In the genomic region with DNA sequence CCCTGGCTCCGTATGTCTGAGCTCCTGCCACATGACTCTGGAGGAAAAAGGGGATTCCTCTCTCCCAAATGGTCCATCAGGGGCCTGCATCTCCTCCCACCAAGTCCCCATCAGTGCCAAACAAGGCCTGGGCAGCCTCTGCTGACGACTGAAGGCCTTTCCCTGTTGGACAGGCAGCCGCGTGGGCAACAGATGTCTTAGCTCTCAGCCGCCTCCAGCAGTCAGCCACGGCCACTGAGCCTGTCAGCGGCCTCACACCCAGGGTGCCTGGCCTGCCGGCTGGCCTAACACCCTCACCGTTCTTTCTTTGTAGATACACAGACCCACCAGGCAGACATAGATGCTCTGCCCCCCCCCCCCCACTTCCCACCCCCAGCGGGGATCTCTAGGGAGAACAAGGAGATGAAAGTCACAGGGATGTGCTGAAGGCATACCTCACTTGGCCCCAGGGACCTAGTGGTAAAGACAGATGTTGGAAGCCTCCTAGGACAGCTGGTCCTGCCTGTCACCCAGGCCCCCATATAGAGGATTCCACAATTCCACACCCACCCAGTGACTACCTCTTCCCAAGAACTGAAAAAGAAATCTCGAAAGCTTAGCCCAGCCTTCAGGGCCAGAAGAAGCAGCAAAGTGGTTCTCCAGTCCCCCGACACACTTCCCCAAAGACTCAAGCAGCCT, we compare ENCODE assay signal across 8 mouse cellular contexts. TPM values are rescaled to one million over a fixed set of nuclear protein-coding genes. Genes with fewer than 3 reads are reported as not detected.
DNase-seq lines count a peak whose midpoint lies in the region; ATAC-seq lines count a peak whose summit lies in the region.

No protein-coding gene starts in this region.

- no peaks in the 10 kb centered on the region for H3K36me3 ChIP-seq in embryonic facial prominence, embryonic 11.5 days (replicated peaks; ENCODE audit: control insufficient read depth, insufficient read depth, low read depth, low read length)
- no peaks in the 10 kb centered on the region for H3K36me3 ChIP-seq in hindbrain, embryonic 12.5 days

- H3K4me2 ChIP-seq in embryonic facial prominence, embryonic 11.5 days (ENCODE audit: low read depth, low read length) = peak overlapping the region; percentile 84
- H3K4me2 ChIP-seq in hindbrain, embryonic 12.5 days (replicated peaks) = peak overlapping the region; percentile 88

- no peaks in the 10 kb centered on the region for H3K27me3 ChIP-seq in embryonic facial prominence, embryonic 11.5 days (ENCODE audit: control insufficient read depth, insufficient read depth, low read length)
- 0 out of 2 replicates have a peak, but pooled peaks cover 11% of the 10 kb centered on the region for H3K27me3 ChIP-seq in hindbrain, embryonic 12.5 days

- peaks cover 4% of the 10 kb centered on the region for H3K4me1 ChIP-seq in embryonic facial prominence, embryonic 11.5 days (ENCODE audit: control insufficient read depth, insufficient read depth, low read length)
- H3K4me1 ChIP-seq in hindbrain, embryonic 12.5 days = peaks cover 26% of the 10 kb centered on the region

- no peaks in the 10 kb centered on the region for H3K9me3 ChIP-seq in embryonic facial prominence, embryonic 11.5 days (replicated peaks; ENCODE audit: control insufficient read depth, low read length)
- no peaks in the 10 kb centered on the region for H3K9me3 ChIP-seq in hindbrain, embryonic 12.5 days (replicated peaks)

- peak overlapping the region; percentile 86 for H3K9ac ChIP-seq in embryonic facial prominence, embryonic 11.5 days (replicated peaks; ENCODE audit: low read length)
- H3K9ac ChIP-seq in hindbrain, embryonic 12.5 days = 0 out of 2 replicates have a peak overlapping the region, but pooled peaks have one; percentile 80

- ATAC-seq in frontal cortex, adult (ENCODE audit: low TSS enrichment) = peak; percentile 60; the same call in 1 of the 2 replicates
- no peak for ATAC-seq in embryonic facial prominence, embryonic 11.5 days (replicated peaks; ENCODE audit: insufficient number of reproducible peaks, low FRiP score, low TSS enrichment, low read depth)
- no peak for ATAC-seq in hindbrain, embryonic 12.5 days (ENCODE audit: low FRiP score)
- ATAC-seq in erythroid progenitor cell, adult 5-6 weeks (replicated peaks; ENCODE audit: low FRiP score, poor library complexity, severe bottlenecking) = no peak

- H3K4me3 ChIP-seq in embryonic facial prominence, embryonic 11.5 days (ENCODE audit: low read depth, low read length) = peak overlapping the region; percentile 64
- H3K4me3 ChIP-seq in hindbrain, embryonic 12.5 days = peak overlapping the region; percentile 60

- H3K27ac ChIP-seq in embryonic facial prominence, embryonic 11.5 days (replicated peaks; ENCODE audit: low read depth, low read length) = no peak overlapping the region
- H3K27ac ChIP-seq in hindbrain, embryonic 12.5 days = no peak overlapping the region

- 21% methylated on average over 12 of the region's 12 CpGs for WGBS in embryonic facial prominence, embryonic 11.5 days
- WGBS in hindbrain, embryonic 12.5 days = 19% methylated on average over 12 of the region's 12 CpGs

- no peak for DNase-seq in frontal cortex, postnatal 25 days (ENCODE audit: low spot score in 2 of 2)
- DNase-seq in embryonic facial prominence, embryonic 11.5 days (ENCODE audit: low spot score) = peak; percentile 64
- DNase-seq in lung, postnatal 25 days (ENCODE audit: low spot score) = peak; percentile 60
- no peak for DNase-seq in right cerebral cortex, adult 18-20 months
- DNase-seq in spleen, postnatal 10 days (ENCODE audit: low spot score in 2 of 2) = no peak

RNA-seq across cellular contexts. Expression of a gene that starts 1.4 kb away (rescaled TPM):
- polyA plus RNA-seq in embryonic facial prominence, embryonic 11.5 days (2014; fragmentation: Nextera tagmentation; extraction: Ambion mirVana) = 120 and 127 TPM in 2 replicates
- 48.6 and 53.6 TPM in 2 replicates for polyA plus RNA-seq in hindbrain, embryonic 12.5 days (2016; fragmentation: Nextera tagmentation; extraction: Ambion mirVana)
- not detected in 2 replicates for total RNA-seq in erythroid progenitor cell, adult 5-6 weeks (2015; ENCODE audit: low replicate concordance)
- total RNA-seq in erythroid progenitor cell, adult 5-6 weeks (2017; ENCODE audit: low replicate concordance) = not detected in 2 replicates

RNA-seq across cellular contexts. Expression of a gene that starts 32.4 kb away (rescaled TPM):
- 41.5 and 42.8 TPM in 2 replicates for polyA plus RNA-seq in embryonic facial prominence, embryonic 11.5 days (2014; fragmentation: Nextera tagmentation; extraction: Ambion mirVana)
- polyA plus RNA-seq in hindbrain, embryonic 12.5 days (2016; fragmentation: Nextera tagmentation; extraction: Ambion mirVana) = 27.0 and 29.3 TPM in 2 replicates
- not detected in 2 replicates for total RNA-seq in erythroid progenitor cell, adult 5-6 weeks (2015; ENCODE audit: low replicate concordance)
- not detected in 2 replicates for total RNA-seq in erythroid progenitor cell, adult 5-6 weeks (2017; ENCODE audit: low replicate concordance)

RNA-seq across cellular contexts. Expression of a gene that starts 39.6 kb away (rescaled TPM):
- 1.4 and 1.8 TPM in 2 replicates for polyA plus RNA-seq in embryonic facial prominence, embryonic 11.5 days (2014; fragmentation: Nextera tagmentation; extraction: Ambion mirVana)
- 1.3 and 1.4 TPM in 2 replicates for polyA plus RNA-seq in hindbrain, embryonic 12.5 days (2016; fragmentation: Nextera tagmentation; extraction: Ambion mirVana)
- 82.9 and 109 TPM in 2 replicates for total RNA-seq in erythroid progenitor cell, adult 5-6 weeks (2015; ENCODE audit: low replicate concordance)
- 115 and 153 TPM in 2 replicates for total RNA-seq in erythroid progenitor cell, adult 5-6 weeks (2017; ENCODE audit: low replicate concordance)

Comparison
In these comparisons a context has a peak if more than half of its experiments do, and no peak if none do; other contexts are left out.
1. DNase-seq: peak in embryonic facial prominence, embryonic 11.5 days (single experiment) and lung, postnatal 25 days (single experiment); none in frontal cortex, postnatal 25 days (0 of 2), right cerebral cortex, adult 18-20 months (single experiment) and spleen, postnatal 10 days (0 of 2).